Mouse (Mus musculus) embryonic fibroblast, embryonic 13.5 days (primary cell): ENCODE results near the gene 4930469K13Rik. TPM values are rescaled to one million over a fixed set of nuclear protein-coding genes. Genes with fewer than 3 reads are reported as not detected.

Experiments used
- H3K27ac ChIP-seq: 2 replicates; pipeline ENCODE4 v1.5.1; 2012; ENCODE audit warnings: low read length, control low read depth, inconsistent platforms; ENCODE audit not compliant: insufficient read depth
- H3K4me1 ChIP-seq: 2 replicates; pipeline ENCODE4 v1.6.1; 2011; ENCODE audit warnings: low read length; ENCODE audit not compliant: control insufficient read depth, insufficient read depth
- H3K4me3 ChIP-seq: 2 replicates; pipeline ENCODE4 v1.5.1; 2011; ENCODE audit warnings: mild to moderate bottlenecking, control low read depth, low read length; ENCODE audit not compliant: insufficient read depth
- CTCF ChIP-seq: IDR thresholded peaks from 2 replicates; pipeline ENCODE4 v1.5.1; 2011; ENCODE audit warnings: mild to moderate bottlenecking, control low read depth, low read length, moderate library complexity, borderline replicate concordance; ENCODE audit not compliant: insufficient read depth
- POLR2A ChIP-seq: IDR thresholded peaks from 2 replicates; pipeline ENCODE4 v1.6.1; 2011; ENCODE audit warnings: low read depth, mild to moderate bottlenecking, control low read depth, low read length, moderate library complexity
- polyA plus RNA-seq: library from polyadenylated mRNA; stranded (reverse); fragments of >200 nt; gene quantifications from 2 replicates; pipeline ENCODE4 v1.2.4, GENCODE M21; 2011; ENCODE audit warnings: low read depth; ENCODE audit not compliant: missing spikeins, insufficient read length

The 4930469K13Rik gene
- polyA plus RNA-seq, 1 experiment, result not detected

DNA sequence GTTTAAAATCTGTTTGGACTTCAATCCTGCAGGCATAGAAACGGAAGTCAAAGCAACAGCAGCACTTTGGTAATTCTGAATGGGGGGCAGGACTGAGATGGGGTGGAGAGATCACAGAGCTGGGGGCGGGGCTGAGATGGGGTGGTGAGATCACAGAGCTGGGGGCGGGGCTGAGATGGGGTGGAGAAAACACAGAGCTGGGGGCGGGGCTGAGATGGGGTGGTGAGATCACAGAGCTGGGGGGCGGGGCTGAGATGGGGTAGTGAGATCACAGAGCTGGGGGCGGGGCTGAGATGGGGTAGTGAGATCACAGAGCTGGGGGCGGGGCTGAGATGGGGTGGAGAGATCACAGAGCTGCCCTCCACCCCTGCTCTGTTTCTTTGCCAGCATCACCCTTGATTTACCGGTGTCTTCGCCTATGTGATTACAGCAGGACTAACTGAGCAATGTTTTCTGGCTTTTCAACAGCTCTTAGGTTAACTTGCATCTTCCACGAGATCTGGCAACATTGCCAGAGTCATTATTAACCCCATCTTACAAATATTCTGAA, 166.4 kb downstream of the 4930469K13Rik start:
- TF ChIP-seq CTCF (no peak), POLR2A (no peak)
- H3K4me1 ChIP-seq, result 0 out of 2 replicates have a peak, but pooled peaks cover 2% of the 10 kb centered on the region
- H3K4me3 ChIP-seq, result no peak overlapping the region
- no peak overlapping the region for H3K27ac ChIP-seq

DNA sequence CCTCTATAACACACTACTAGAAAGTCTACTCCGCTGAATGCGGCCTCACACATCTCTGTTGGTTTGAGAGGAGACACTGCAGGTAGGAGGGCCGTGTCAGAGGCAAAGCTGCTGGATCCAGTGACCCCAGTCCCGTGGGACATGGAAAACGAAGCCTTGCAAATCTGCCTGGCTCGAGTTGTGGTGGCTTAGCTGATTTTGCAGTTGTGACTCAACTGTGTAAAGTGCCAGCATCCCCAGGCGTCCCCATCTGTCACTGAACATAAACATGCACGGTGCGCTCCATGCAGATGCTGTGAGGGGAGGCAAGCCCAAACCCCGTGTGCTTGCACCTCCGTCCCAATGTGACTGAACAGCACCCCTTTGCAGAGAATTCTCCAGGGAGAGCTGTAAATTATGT, 168.9 kb downstream of the 4930469K13Rik start:
- H3K4me3 ChIP-seq, result no peak overlapping the region
- TF ChIP-seq POLR2A (no peak), CTCF (no peak)
- no peak overlapping the region for H3K27ac ChIP-seq
- H3K4me1 ChIP-seq, result 0 out of 2 replicates have a peak, but pooled peaks cover 2% of the 10 kb centered on the region

DNA sequence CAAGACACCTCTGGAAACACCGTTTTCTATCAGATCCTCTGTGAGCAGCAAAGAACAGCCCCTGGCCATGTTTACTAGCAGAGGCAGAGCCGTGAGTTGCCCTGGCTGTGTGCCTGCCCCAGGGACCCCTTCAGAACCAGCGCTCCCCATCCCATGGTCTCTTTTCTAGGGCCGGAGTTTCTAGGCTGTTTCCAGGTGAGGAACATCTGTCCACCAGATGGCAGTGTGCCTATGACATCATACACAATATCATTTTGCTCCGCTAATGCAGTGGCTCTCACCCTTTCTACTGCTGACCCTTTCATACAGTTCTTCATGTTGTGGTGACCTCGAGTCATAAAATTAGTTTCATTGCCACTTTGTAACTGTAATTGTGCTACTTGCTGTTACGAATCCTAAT, 169.7 kb downstream of the 4930469K13Rik start:
- TF ChIP-seq POLR2A (no peak), CTCF (no peak; the same call in 1 of the 2 replicates)

DNA sequence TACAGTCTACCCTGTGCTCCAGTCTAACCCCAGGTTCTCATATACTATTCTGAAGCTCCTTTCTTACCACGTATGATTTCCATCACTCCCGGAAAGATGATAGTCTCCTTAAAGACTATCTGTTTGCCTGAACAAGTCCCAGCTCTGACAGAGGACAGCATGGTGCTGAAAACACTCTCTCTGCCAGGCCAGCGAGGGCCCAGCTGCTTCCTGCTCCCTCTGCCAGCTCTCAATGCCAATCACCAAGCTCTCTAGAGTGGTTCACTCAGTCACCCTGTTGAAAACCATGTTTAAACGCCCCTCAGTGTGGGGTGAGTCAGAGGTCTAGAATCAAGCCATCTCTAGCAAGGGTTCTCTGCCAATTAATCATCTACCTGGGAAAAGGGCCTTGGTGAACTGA, 170.5 kb downstream of the 4930469K13Rik start:
- no peak for TF ChIP-seq CTCF
- no peak for TF ChIP-seq POLR2A
- H3K27ac ChIP-seq, result no peak overlapping the region
- no peak overlapping the region for H3K4me3 ChIP-seq
- H3K4me1 ChIP-seq, result 0 out of 2 replicates have a peak, but pooled peaks cover 1% of the 10 kb centered on the region

More for the DNA sequence above, 169.7 kb downstream of the 4930469K13Rik start:
- H3K27ac ChIP-seq, result no peak overlapping the region
- H3K4me1 ChIP-seq, result 0 out of 2 replicates have a peak, but pooled peaks cover 2% of the 10 kb centered on the region
- H3K4me3 ChIP-seq, result no peak overlapping the region

DNA sequence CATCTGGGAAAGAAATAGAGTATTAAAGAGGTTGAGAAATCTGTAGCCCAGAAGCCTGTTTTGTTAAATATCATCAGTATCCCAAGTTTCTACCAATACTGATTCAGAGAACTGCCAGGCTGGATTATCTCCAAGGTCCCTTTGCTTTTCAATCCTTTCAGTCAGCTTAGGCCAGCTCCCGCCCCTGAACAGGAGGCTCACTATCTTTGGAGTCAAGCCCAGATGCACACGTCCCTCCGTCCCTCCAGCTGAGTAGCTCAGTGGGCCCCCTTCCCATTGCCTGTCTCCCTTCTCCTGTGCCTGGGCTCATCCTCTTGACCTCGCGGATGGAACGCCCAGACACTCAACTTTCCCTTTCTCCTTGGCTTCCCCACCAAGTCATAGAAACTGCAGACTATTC, 171.0 kb downstream of the 4930469K13Rik start:
- Histone ChIP-seq H3K4me1 (no peaks in the 10 kb centered on the region), H3K27ac (no peak overlapping the region), H3K4me3 (no peak overlapping the region)
- TF ChIP-seq CTCF, result no peak
- TF ChIP-seq POLR2A, result no peak

DNA sequence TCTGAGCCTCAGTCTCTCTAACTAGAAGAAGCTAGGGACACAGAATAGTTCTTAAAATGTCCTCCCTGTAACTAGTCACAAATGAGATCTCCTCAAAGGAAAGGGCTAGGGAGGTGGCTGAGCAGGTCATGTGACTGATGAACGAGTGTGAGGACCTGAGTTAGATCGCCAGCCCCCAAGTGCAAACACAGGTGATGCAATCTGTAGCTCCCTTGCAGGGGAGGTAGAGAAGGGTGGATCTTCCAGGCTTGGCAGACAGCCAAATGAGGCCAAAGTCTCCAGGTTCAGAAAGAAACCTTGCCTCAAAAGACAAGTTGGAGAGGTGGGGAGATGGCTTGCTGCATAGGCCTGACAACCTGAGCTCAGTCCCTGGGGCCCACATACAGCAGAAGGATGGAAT, 171.8 kb downstream of the 4930469K13Rik start:
- TF ChIP-seq CTCF, result no peak
- TF ChIP-seq POLR2A, result no peak
- no peak overlapping the region for H3K27ac ChIP-seq
- no peak overlapping the region for H3K4me3 ChIP-seq
- no peaks in the 10 kb centered on the region for H3K4me1 ChIP-seq

DNA sequence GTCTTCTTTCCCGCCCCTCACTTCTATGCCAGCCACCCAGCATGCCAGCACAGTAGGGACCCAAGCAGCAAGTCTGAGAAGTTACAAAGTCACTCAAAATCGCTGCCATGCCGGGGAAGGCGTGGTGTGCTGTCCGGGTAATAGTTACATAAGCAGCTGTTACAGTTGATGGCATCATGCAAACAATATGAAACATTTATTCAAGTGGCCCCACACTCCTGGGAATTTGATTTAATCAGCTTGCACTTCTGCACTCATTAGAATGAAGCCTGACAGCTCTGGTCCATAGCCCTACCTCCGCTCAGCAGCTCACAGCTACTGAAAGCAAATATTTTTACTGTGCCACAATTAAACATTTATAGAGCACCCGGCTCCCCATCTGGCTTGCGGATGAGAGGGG, 172.6 kb downstream of the 4930469K13Rik start:
- H3K4me1 ChIP-seq, result no peaks in the 10 kb centered on the region
- H3K4me3 ChIP-seq, result no peak overlapping the region
- TF ChIP-seq POLR2A (no peak), CTCF (no peak)
- H3K27ac ChIP-seq, result no peak overlapping the region

Other genes with a start within 250 kb of the 4930469K13Rik start
- 0.77 and 2.2 TPM in 2 replicates for gene Kcnmb1, start 135.5 kb downstream of the 4930469K13Rik start, polyA plus RNA-seq
- gene Kcnip1, start 105.4 kb downstream of the 4930469K13Rik start, polyA plus RNA-seq, result 0.67 and 2.7 TPM in 2 replicates
- gene Lcp2, start 51.6 kb downstream of the 4930469K13Rik start, polyA plus RNA-seq, result 0.42 TPM in 1 of 2 replicates, not detected in the other
- not detected in 2 replicates for gene Foxi1, start 109.5 kb upstream of the 4930469K13Rik start, polyA plus RNA-seq
- gene Fam196b, start 216.3 kb upstream of the 4930469K13Rik start, polyA plus RNA-seq, result 0.19 TPM in 1 of 2 replicates, not detected in the other